Mouse (Mus musculus): Measurements from ENCODE around the gene Bcas2.
"Not testable (repeated sequence)": the region's sequence is repeated elsewhere in the genome, so short reads cannot be mapped to it uniquely, and the experiment has no call there.

Gene Bcas2

GRCm38 (mm10) chr3:103171505-103172267 is at the start of gene Bcas2:
Gene Bcas2 (plus strand): TSS chr3:103171655.
- peak; percentile 100 for DNase-seq (ENCODE audit: low read depth)

DNA sequence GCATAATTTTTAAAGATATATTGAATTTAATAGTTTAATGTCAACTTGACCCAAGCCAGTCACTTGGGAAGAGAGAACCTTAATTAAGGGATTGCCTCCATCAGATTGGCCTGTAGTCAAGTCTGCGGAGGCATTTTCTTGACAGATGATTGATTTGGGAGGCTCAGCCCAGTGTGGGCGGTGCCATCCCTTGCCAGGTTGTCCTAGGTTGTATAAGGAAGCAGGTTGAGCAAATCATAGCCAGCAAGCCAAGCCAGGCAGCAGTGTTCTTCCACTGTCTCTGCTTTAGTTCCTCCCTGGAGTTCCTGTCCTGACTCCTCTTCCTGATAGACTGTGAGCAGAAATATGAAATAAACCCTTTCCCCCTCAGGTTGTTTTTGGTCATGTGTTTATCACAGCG is 47.8 kb upstream of the Bcas2 start:
- no peak for DNase-seq (ENCODE audit: low read depth)

DNA sequence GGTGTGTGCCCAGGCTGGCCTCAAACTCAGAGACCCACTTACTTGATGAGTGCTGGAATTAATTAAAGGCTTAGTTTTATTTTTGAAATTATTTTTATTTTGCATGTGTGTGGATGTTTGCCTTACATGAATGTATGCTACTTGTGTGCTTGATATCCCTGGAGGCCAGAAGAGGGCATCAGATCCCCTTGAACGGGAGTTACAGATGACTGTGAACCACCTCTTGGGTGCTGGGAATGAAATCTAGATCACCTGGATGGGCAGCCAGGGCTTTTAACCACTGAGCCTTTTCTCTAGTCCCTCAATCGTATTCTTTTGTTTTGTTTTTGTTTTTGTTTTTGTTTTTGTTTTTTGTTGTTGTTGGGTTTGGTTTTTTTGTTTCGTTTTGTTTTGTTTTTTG is 45.3 kb upstream of the Bcas2 start:
- DNase-seq (ENCODE audit: low read depth): no peak

GRCm38 (mm10) chr3:103127177-103127576 is 44.3 kb upstream of the Bcas2 start:
- no peak for DNase-seq (ENCODE audit: low read depth)

- DNase-seq (ENCODE audit: low read depth): no peak
These were observed 43.7 kb upstream of the Bcas2 start for GRCm38 (mm10) chr3:103127721-103128120.

DNA sequence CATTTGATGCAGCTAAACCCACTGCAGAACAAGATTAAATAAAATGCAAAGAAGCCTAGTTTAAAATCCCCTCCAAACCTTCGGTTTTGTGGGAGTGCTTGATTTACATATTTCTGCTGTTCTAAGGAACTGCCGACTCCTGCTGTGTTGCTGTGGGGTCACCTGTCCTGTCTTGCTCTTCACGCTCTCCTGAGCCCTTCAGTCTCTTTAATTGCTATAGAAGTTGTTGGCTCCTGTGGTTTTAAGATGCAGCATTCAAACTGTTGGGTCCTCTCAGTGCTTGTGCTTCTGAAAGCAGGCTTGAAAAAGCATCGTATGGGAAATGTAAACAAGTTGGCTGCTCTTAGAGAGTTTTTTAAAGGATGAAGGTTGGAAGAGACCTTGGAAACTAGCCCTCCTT is 43.2 kb upstream of the Bcas2 start:
- DNase-seq (ENCODE audit: low read depth): no peak

DNA sequence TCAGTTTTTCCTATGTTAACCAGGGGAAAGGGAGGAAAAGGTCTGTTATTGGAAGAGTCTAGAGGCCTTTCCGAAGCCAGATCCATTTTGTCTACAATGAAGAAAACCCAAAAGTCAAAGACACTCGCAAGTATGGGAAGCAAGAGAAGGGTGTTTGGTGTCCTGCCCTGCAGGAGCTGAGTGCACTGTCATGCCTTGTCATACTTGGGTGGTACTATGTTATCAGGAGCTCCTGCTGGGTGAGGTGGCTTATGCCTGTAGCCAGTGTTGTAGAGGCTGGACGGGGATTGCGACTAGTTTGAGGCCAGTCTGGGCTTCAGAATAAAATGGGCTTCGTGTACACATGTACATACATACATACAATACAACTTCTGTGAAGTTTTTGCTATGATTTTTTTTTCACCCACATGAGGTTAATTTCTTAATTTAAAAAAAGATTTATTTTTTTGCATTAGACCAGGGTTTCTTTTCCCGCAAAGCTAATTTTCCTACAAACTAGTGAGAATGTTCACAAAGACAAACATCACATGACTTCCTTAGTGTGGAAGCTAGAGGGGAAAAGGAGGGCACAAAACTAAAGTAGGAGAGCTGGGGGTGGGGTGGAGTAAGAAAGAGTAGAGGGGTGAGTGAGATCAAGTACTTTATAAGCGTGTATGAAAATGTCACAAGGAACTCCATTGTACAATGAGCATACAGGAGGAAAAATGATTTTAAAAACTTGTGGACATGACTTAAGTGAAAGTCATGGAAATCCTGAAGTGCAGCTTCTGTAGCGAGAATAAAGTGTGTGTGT is 41.9 kb upstream of the Bcas2 start:
- no peak for DNase-seq (ENCODE audit: low read depth)

DNA sequence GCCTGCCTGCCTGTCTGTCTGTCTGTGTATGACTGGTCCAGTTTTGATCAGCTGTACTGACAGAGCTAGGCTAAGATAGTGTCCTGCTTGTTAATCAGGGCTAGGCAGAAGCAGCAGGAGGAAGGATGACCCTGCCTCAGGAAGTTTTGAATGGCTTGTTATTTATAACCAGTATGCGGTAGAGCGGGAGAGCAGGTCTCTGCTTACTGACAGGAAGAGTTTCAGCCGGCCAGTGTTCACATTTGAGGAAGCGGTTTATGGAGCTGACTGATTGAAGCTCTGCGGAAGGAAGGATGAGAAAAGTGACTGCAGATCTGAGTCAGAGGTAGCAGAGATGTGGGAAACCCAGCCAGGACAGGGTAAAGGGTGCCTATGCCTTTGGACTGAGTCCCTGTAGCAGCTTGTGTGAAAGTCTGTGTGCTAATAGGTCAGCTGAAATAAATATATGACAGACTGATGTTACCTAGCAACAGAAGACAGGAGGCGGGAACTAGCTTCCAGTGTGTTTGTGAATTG is 41.2 kb upstream of the Bcas2 start:
- peak; percentile 69 for DNase-seq (ENCODE audit: low read depth)

DNA sequence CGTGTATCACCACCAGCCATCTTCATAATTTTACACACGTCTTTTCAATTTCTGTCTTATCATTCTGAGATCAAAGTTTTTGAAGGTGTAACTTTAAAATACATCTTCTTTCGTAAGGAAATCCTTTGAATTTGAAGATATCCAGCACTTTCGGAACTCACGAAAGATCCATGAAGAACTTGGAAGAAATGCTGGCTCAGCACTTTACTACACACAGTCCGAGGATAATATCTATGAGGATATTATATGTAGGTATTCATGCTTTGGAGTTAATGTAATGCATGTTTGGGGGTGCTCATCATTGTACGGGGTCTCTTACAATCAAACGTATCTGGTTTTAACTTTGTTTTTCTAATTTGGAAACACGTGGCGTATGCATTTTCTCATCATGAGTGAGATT is 38.4 kb upstream of the Bcas2 start:
- no peak for DNase-seq (ENCODE audit: low read depth)

DNA sequence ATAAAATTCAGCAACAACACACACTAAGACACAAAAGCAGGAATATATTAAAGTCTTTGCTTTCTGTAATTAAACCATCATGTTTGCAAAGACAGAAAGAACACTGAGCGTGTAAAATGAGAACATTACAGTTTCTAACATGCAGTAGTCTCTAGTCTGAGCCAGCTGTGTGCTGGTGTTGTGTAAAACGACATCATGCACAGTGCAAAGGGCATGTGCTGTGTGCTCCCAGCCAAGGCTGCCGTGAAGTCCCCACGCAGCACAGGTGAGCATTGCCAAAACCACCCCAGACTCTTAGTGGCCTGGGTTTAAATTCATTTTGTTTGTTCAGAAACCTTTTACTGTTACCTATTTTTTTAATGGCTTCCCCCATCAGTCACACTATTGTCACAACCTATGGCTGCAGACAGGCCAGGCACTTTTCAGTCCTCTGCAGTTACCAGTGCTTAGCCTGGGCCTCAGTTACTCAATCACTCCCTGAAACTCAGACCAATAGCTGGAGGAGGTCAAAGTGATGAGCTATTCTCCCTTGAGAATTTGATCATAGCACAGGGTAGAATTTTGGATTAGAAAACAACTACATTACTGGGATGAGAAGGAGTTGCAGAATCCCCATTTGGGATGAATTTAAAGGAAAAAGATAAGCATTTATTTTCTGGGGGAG is 34.9 kb upstream of the Bcas2 start:
- DNase-seq (ENCODE audit: low read depth): peak; percentile 17

DNA sequence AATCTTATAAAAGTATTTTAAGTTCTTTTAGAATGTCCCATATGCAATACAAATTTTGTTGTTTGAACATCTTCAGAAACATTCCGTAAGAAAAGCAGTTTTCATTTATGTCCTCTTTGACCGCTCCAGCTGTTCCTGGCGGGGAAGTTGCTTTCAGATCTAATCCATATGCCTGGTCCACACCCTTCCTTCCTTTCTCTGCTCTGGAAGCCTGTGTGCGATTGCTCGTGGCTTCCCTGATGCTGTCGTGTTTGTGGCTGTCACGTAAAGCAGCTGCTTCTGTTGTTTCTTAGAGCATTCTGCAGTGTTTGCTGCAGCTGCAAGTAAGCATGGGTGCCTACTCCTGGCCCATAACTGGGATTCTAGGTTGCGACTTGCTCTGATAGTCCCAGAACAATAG is 32.4 kb upstream of the Bcas2 start:
- no peak for DNase-seq (ENCODE audit: low read depth)

- not testable (repeated sequence) for DNase-seq (ENCODE audit: low read depth)
These were observed 31.2 kb upstream of the Bcas2 start for GRCm38 (mm10) chr3:103140095-103140838.

GRCm38 (mm10) chr3:103141287-103141686 is 30.2 kb upstream of the Bcas2 start:
- DNase-seq (ENCODE audit: low read depth): peak; percentile 66

GRCm38 (mm10) chr3:103142366-103142765 is 29.1 kb upstream of the Bcas2 start:
- DNase-seq (ENCODE audit: low read depth): no peak

DNA sequence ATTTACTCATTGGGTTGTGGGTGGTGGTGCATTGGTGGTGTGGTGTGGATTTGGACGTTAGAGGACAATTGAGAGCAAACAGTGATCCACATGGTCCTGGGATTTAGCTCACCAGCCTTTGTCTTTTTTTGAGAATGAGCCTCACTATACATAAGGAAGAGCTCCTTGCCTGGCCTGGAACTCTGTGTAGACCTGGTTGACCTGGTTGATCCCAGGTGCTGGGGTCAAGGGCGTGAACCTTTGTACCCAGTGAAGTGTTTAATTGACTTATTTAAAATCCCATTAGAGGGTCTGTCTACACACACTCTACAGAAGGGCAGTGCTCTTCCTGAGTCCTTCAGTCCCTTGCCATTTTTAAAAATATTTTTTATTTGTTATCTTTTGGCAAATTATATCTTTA is 26.1 kb upstream of the Bcas2 start:
- no peak for DNase-seq (ENCODE audit: low read depth)

DNA sequence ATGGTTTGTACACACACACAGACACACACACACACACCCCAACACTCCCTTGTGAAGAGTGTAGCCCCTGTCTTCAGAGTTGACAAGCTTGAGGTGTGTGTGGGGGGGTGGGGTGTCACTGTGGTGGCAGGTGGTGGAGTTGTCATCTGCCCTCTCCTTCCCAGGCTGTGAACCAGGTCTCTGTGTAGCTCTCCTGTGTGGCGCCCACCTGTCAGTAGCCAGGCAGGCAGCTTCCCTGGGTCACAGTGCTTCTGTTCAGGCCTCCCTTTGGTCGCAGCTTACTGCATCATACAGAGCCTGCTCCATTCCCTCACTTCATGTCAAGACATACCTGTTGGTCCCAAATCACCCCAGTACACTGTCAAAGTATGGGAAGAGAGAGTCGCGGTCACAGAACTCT is 25.7 kb upstream of the Bcas2 start:
- no peak for DNase-seq (ENCODE audit: low read depth)

- peak; percentile 32 for DNase-seq (ENCODE audit: low read depth)
These were observed 24.9 kb upstream of the Bcas2 start for GRCm38 (mm10) chr3:103146330-103147166.

GRCm38 (mm10) chr3:103147775-103148174 is 23.7 kb upstream of the Bcas2 start:
- DNase-seq (ENCODE audit: low read depth): peak; percentile 15

GRCm38 (mm10) chr3:103148941-103149340 is 22.5 kb upstream of the Bcas2 start:
- no peak for DNase-seq (ENCODE audit: low read depth)

- DNase-seq (ENCODE audit: low read depth): peak; percentile 17
These were observed 17.7 kb upstream of the Bcas2 start for GRCm38 (mm10) chr3:103153761-103154160.

Measured in NIH3T3 (cell line).